Mouse (Mus musculus): ENCODE measurements around the gene Atp2a1. TPM values are rescaled to one million over a fixed set of nuclear protein-coding genes. Genes with fewer than 3 reads are reported as not detected.

Atp2a1 gene
- total and polyA plus RNA-seq, 3 experiments: 0.04 to 0.47 TPM; not detected in 1

DNA sequence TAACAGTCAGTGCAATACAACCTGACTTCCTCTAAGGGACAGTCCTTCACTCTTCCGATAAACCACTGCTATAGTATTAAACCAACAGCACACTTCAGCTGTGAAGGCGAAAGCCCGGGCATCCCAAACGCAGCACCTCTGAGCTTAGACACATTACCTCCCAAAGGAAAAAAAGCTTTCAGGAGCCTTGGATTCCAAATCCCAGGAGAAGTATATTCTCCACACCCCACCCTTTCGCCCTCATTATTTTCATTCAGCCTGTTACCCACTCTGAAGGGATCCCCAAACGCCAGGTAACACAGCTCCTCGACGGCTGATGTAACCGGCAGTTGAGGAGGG, 38.7 kb upstream of the Atp2a1 start (continued):
- TF ChIP-seq BHLHE40 (IDR thresholded peaks at IDR 0.05; ENCODE audit: borderline replicate concordance, low read depth, low read length) (no peak), TBP (IDR thresholded peaks at IDR 0.05; ENCODE audit: low read depth, low read length) (no peak)

- Histone ChIP-seq H3K36me3 (ENCODE audit: control insufficient read depth in 1 of 2, insufficient read depth in 2 of 2, low read length in 2 of 2) (peaks cover 38 to 53% of the 10 kb centered on the region in 2 experiments), H3K4me1 (ENCODE audit: control insufficient read depth in 1 of 2, insufficient read depth in 2 of 2, low read length in 2 of 2) (peaks cover 4 to 12% of the 10 kb centered on the region in 2 experiments; a peak in 3 of 4 replicates), H3K9ac (ENCODE audit: control insufficient read depth, low read depth, low read length, poor library complexity, severe bottlenecking) (no peak overlapping the region), H3K9me3 (replicated peaks; ENCODE audit: insufficient read depth, low read length) (no peaks in the 10 kb centered on the region), H3K27me3 (ENCODE audit: control insufficient read depth in 1 of 2, insufficient read depth in 2 of 2, low read length in 2 of 2) (no peaks in the 10 kb centered on the region), H3K4me3 (ENCODE audit: control insufficient read depth in 1 of 2, insufficient read depth in 1 of 2, low read depth in 2 of 2, low read length in 2 of 2) (no peak overlapping the region), H3K27ac (ENCODE audit: control insufficient read depth, low read depth, low read length) (no peak overlapping the region), H3K79me2 (ENCODE audit: control insufficient read depth, insufficient read depth, low read length, poor library complexity) (peaks cover 45% of the 10 kb centered on the region)
- DNase-seq (ENCODE audit: low read depth, low spot score): no peak
- TF ChIP-seq TBP (IDR thresholded peaks at IDR 0.05; ENCODE audit: low read depth, low read length) (no peak), SMC3 (IDR thresholded peaks at IDR 0.05; ENCODE audit: low read depth, low read length) (no peak), MAFK (IDR thresholded peaks at IDR 0.05; ENCODE audit: borderline replicate concordance, low read depth, low read length) (no peak), TAL1 (IDR thresholded peaks at IDR 0.05; ENCODE audit: low read length) (no peak), SIN3A (IDR thresholded peaks at IDR 0.05; ENCODE audit: low read length) (no peak), JUND (IDR thresholded peaks at IDR 0.05; ENCODE audit: low read depth, low read length) (no peak), ELF1 (IDR thresholded peaks at IDR 0.05; ENCODE audit: low read depth, low read length) (no peak), ETS1 (IDR thresholded peaks at IDR 0.05; ENCODE audit: low read depth, low read length) (no peak), UBTF (IDR thresholded peaks at IDR 0.05; ENCODE audit: borderline replicate concordance, insufficient read depth, low read depth, low read length) (no peak), POLR2AphosphoS2 (IDR thresholded peaks at IDR 0.05; ENCODE audit: low read length) (no peak), MAZ (IDR thresholded peaks at IDR 0.05; ENCODE audit: low read depth, low read length) (no peak)
Measured at GRCm38 (mm10) chr7:126499416-126499815, 36.5 kb upstream of the Atp2a1 start.

DNA sequence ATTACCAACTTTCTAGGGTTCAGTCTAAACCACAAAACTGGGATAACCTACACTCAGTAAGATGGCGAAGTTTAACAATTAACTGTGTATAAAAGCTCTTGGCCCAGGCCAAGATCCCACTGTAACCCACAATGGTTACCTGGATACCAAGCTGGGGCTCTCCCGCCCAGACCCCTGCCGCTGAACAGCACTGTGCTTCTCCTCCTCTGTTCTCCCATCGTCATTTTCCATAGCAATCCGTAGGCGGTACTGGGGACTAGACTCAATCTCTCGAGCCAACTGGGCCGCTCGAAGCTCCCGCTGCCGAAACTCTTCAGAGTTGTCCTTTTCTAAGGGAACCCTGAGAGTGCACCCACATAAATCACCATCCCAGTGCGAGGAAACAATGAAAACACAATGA, 35.1 kb upstream of the Atp2a1 start:
- Histone ChIP-seq H3K79me2 (ENCODE audit: control insufficient read depth, insufficient read depth, low read length, poor library complexity) (peaks cover 43% of the 10 kb centered on the region), H3K4me3 (ENCODE audit: control insufficient read depth in 1 of 2, insufficient read depth in 1 of 2, low read depth in 2 of 2, low read length in 2 of 2) (no peak overlapping the region), H3K36me3 (ENCODE audit: control insufficient read depth in 1 of 2, insufficient read depth in 2 of 2, low read length in 2 of 2) (peaks cover 33 to 61% of the 10 kb centered on the region in 2 experiments), H3K9ac (ENCODE audit: control insufficient read depth, low read depth, low read length, poor library complexity, severe bottlenecking) (no peak overlapping the region), H3K9me3 (replicated peaks; ENCODE audit: insufficient read depth, low read length) (no peaks in the 10 kb centered on the region), H3K27ac (ENCODE audit: control insufficient read depth, low read depth, low read length) (no peak overlapping the region), H3K27me3 (ENCODE audit: control insufficient read depth in 1 of 2, insufficient read depth in 2 of 2, low read length in 2 of 2) (no peaks in the 10 kb centered on the region), H3K4me1 (ENCODE audit: control insufficient read depth in 1 of 2, insufficient read depth in 2 of 2, low read length in 2 of 2) (peaks cover 2 to 12% of the 10 kb centered on the region in 2 experiments; a peak in 3 of 4 replicates)
- no peak for TF ChIP-seq MYB (IDR thresholded peaks at IDR 0.05; ENCODE audit: low read depth, low read length)
- no peak for TF ChIP-seq ETS1 (IDR thresholded peaks at IDR 0.05; ENCODE audit: low read depth, low read length)
- TF ChIP-seq GATA1 (IDR thresholded peaks at IDR 0.05; ENCODE audit: low read depth, low read length): no peak
- TF ChIP-seq UBTF (IDR thresholded peaks at IDR 0.05; ENCODE audit: borderline replicate concordance, insufficient read depth, low read depth, low read length): no peak
- TF ChIP-seq MXI1 (IDR thresholded peaks at IDR 0.05; ENCODE audit: low read depth, low read length): no peak
- no peak for TF ChIP-seq ZKSCAN1 (IDR thresholded peaks at IDR 0.05; ENCODE audit: low read depth, low read length)
- no peak for TF ChIP-seq MAZ (IDR thresholded peaks at IDR 0.05; ENCODE audit: low read depth, low read length)
- no peak for DNase-seq (ENCODE audit: low read depth, low spot score)
